Mouse (Mus musculus): Measurements from ENCODE around the gene Dync1h1. TPM values are rescaled to one million over a fixed set of nuclear protein-coding genes. Genes with fewer than 3 reads are reported as not detected.

The Dync1h1 gene
- polyA plus RNA-seq, 2 experiments, result 12.4 to 27.3 TPM

DNA sequence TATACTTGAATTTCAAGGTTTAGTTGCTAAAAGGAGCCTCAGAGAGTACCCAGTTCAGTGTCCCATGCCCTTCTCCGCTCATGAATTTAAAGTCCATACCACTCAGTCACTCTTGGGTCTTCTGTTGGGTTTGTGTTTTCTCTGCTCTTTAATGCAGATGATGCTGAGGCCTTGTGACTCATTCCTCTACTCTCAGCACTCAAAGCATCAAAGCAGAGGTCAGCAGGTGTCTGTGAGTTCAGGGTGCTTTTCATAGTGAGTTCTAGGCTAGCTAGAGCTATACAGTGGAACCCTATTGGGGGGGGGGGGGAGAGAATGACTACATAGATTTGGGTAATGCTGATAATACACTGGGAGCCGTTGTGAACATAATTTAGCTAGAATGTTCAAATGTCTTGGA, 9.5 kb downstream of the Dync1h1 start:
- DNase-seq (ENCODE audit: low read depth in 3 of 3, low spot score in 3 of 3) (no peak), ATAC-seq (ENCODE audit: insufficient read depth) (no peak)
- Histone ChIP-seq H3K9me3 (ENCODE audit: control insufficient read depth, low read length) (no peaks in the 10 kb centered on the region), H3K36me3 (replicated peaks; ENCODE audit: control insufficient read depth, insufficient read depth, low read depth) (peaks cover 20% of the 10 kb centered on the region), H3K4me2 (ENCODE audit: low read depth) (no peak overlapping the region), H3K27ac (no peak overlapping the region), H3K4me3 (ENCODE audit: insufficient read depth in 1 of 2, low read depth in 2 of 2, low read length in 2 of 2) (no peak overlapping the region), H3K4me1 (replicated peaks; ENCODE audit: control insufficient read depth in 2 of 2, insufficient read depth in 2 of 2, low read length in 1 of 2) (no peaks in the 10 kb centered on the region; a peak in 1 of 4 replicates), H3K9ac (replicated peaks) (no peak overlapping the region), H3K27me3 (ENCODE audit: control insufficient read depth, insufficient read depth, low read length) (no peaks in the 10 kb centered on the region)
- TF ChIP-seq CTCF (IDR thresholded peaks at IDR 0.05; ENCODE audit: low read depth) (no peak), EP300 (IDR thresholded peaks at IDR 0.05; ENCODE audit: low read depth) (no peak)
- 83% methylated on average over 2 of the region's 2 CpGs for WGBS (ENCODE audit: insufficient replicate concordance)

DNA sequence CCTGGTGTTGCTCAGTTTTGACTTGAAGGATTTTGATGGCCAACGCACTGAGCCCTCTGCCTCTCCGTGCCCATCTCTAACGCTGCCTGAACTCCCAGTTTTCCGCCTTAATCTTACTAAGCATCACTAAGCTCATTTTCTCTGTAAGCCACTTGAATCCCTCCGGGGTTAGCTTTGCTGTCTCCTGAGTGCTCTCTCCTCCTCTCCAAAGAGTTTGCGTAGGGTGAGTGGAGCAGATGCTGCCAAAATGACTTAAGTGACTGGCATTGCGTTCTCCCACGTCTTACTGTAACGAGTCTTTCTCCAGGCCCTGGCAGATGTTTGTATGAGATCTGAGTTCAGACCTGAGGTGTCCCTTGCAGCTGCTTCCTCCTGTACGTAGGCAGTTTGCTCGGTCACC, 28.8 kb downstream of the Dync1h1 start:
- DNase-seq (ENCODE audit: low read depth in 3 of 3, low spot score in 3 of 3) (no peak), ATAC-seq (ENCODE audit: insufficient read depth) (no peak)
- TF ChIP-seq CTCF (IDR thresholded peaks at IDR 0.05; ENCODE audit: low read depth) (no peak), EP300 (IDR thresholded peaks at IDR 0.05; ENCODE audit: low read depth) (no peak)
- Histone ChIP-seq H3K4me3 (ENCODE audit: insufficient read depth in 1 of 2, low read depth in 2 of 2, low read length in 2 of 2) (no peak overlapping the region), H3K36me3 (replicated peaks; ENCODE audit: control insufficient read depth, insufficient read depth, low read depth) (peaks cover 83% of the 10 kb centered on the region), H3K9ac (replicated peaks) (no peak overlapping the region), H3K9me3 (ENCODE audit: control insufficient read depth, low read length) (no peaks in the 10 kb centered on the region), H3K4me1 (replicated peaks; ENCODE audit: control insufficient read depth in 2 of 2, insufficient read depth in 2 of 2, low read length in 1 of 2) (no peaks in the 10 kb centered on the region), H3K27ac (no peak overlapping the region), H3K4me2 (ENCODE audit: low read depth) (no peak overlapping the region), H3K27me3 (ENCODE audit: control insufficient read depth, insufficient read depth, low read length) (no peaks in the 10 kb centered on the region)
- WGBS (ENCODE audit: insufficient replicate concordance), result 88% methylated on average over 11 of the region's 11 CpGs

DNA sequence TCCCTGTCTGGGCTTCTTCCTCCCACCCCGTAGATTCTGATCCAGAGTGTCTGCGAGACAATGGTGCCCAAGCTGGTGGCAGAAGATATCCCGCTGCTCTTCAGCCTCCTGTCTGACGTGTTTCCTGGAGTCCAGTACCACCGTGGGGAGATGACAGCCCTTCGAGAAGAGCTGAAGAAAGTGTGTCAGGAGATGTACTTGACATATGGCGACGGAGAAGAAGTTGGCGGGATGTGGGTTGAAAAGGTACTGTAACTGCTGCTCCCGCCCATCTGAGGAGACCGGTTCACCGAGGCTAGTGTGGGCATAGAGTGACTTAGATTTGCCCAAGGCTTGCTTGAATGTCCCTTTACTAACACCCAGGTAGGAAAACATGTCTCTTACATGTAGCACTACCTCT, 35.0 kb downstream of the Dync1h1 start:
- WGBS (ENCODE audit: insufficient replicate concordance), result 82% methylated on average over 12 of the region's 12 CpGs
- no peak overlapping the region for H3K4me2 ChIP-seq (ENCODE audit: low read depth)
- no peaks in the 10 kb centered on the region for H3K27me3 ChIP-seq (ENCODE audit: control insufficient read depth, insufficient read depth, low read length)
- no peak for DNase-seq (ENCODE audit: low read depth in 3 of 3, low spot score in 3 of 3)
- no peaks in the 10 kb centered on the region for H3K4me1 ChIP-seq (replicated peaks; ENCODE audit: control insufficient read depth in 2 of 2, insufficient read depth in 2 of 2, low read length in 1 of 2)
- no peak overlapping the region for H3K4me3 ChIP-seq (ENCODE audit: insufficient read depth in 1 of 2, low read depth in 2 of 2, low read length in 2 of 2)
- ATAC-seq (ENCODE audit: insufficient read depth), result no peak
- H3K9ac ChIP-seq (replicated peaks), result no peak overlapping the region
- TF ChIP-seq CTCF (IDR thresholded peaks at IDR 0.05; ENCODE audit: low read depth) (no peak), EP300 (IDR thresholded peaks at IDR 0.05; ENCODE audit: low read depth) (no peak)
- H3K27ac ChIP-seq, result no peak overlapping the region
- no peaks in the 10 kb centered on the region for H3K9me3 ChIP-seq (ENCODE audit: control insufficient read depth, low read length)
- peaks cover 86% of the 10 kb centered on the region for H3K36me3 ChIP-seq (replicated peaks; ENCODE audit: control insufficient read depth, insufficient read depth, low read depth)

DNA sequence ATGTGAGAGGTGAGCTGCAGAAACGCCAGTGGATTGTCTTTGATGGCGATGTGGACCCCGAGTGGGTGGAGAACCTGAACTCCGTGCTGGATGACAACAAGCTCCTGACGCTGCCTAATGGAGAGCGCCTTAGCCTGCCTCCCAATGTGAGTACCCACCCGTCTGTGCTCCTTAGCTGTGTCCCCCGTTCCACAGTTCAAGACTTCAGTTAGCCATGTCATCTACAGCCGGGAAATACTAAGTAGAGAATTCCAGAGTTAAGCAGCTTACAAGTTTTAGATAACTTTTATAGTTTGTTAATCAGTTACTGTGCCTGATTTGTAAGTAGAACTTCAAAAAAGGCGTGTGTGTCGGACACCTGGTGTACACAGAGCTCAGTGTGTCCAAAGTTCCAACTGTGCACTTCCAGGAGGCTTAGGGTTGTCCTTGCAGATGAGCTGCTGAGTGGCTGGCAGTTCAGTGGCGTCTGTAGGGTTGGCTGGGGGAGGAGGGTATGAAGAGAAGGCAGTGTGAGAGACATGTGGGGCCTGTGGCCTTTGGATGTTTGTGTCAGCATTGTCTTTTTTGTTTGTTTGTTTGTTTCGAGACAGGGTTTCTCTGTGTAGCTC, 36.4 kb downstream of the Dync1h1 start:
- 84% methylated on average over 13 of the region's 13 CpGs for WGBS (ENCODE audit: insufficient replicate concordance)
- Histone ChIP-seq H3K36me3 (replicated peaks; ENCODE audit: control insufficient read depth, insufficient read depth, low read depth) (peaks cover 86% of the 10 kb centered on the region), H3K27ac (no peak overlapping the region), H3K4me2 (ENCODE audit: low read depth) (no peak overlapping the region), H3K27me3 (ENCODE audit: control insufficient read depth, insufficient read depth, low read length) (no peaks in the 10 kb centered on the region), H3K4me3 (ENCODE audit: insufficient read depth in 1 of 2, low read depth in 2 of 2, low read length in 2 of 2) (no peak overlapping the region), H3K9ac (replicated peaks) (no peak overlapping the region), H3K4me1 (replicated peaks; ENCODE audit: control insufficient read depth in 2 of 2, insufficient read depth in 2 of 2, low read length in 1 of 2) (no peaks in the 10 kb centered on the region), H3K9me3 (ENCODE audit: control insufficient read depth, low read length) (no peaks in the 10 kb centered on the region)
- no peak for TF ChIP-seq EP300 (IDR thresholded peaks at IDR 0.05; ENCODE audit: low read depth)
- no peak for TF ChIP-seq CTCF (IDR thresholded peaks at IDR 0.05; ENCODE audit: low read depth)
- ATAC-seq (ENCODE audit: insufficient read depth), result no peak
- no peak for DNase-seq (ENCODE audit: low read depth in 3 of 3, low spot score in 3 of 3)

DNA sequence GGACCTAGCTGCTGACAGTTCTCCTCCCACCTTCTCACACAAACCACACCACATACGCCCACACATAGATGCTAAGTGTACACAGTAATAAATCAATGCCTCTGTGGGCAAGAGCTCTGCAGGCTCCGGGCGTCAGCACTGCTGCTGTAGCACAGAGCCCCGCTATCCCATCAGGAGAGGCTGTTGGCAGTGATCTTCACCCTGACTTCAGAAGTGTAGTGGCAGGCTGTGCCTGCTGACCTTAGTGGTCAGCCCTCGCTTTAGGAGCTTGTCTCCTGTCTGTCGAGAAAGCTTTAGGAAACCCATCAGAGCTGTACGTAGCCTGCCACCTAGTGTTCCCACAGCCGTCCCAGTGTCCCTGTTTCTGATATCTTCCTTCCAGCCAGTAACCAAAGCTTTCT, 49.0 kb downstream of the Dync1h1 start:
- no peak for TF ChIP-seq EP300 (IDR thresholded peaks at IDR 0.05; ENCODE audit: low read depth)
- TF ChIP-seq CTCF (IDR thresholded peaks at IDR 0.05; ENCODE audit: low read depth), result 0 out of 2 replicates have a peak, but pooled peaks have one; percentile 7
- no peaks in the 10 kb centered on the region for H3K4me1 ChIP-seq (replicated peaks; ENCODE audit: control insufficient read depth in 2 of 2, insufficient read depth in 2 of 2, low read length in 1 of 2)
- no peaks in the 10 kb centered on the region for H3K27me3 ChIP-seq (ENCODE audit: control insufficient read depth, insufficient read depth, low read length)
- no peak overlapping the region for H3K4me2 ChIP-seq (ENCODE audit: low read depth)
- H3K4me3 ChIP-seq (ENCODE audit: insufficient read depth in 1 of 2, low read depth in 2 of 2, low read length in 2 of 2), result no peak overlapping the region
- ATAC-seq (ENCODE audit: insufficient read depth) (no peak), DNase-seq (ENCODE audit: low read depth in 3 of 3, low spot score in 3 of 3) (no peak)
- peaks cover 77% of the 10 kb centered on the region for H3K36me3 ChIP-seq (replicated peaks; ENCODE audit: control insufficient read depth, insufficient read depth, low read depth)
- H3K9ac ChIP-seq (replicated peaks), result no peak overlapping the region
- 76% methylated on average over 8 of the region's 8 CpGs for WGBS (ENCODE audit: insufficient replicate concordance)
- H3K9me3 ChIP-seq (ENCODE audit: control insufficient read depth, low read length), result no peaks in the 10 kb centered on the region
- H3K27ac ChIP-seq, result no peak overlapping the region

Measured in liver, embryonic 14.5 days (tissue).